Mouse (Mus musculus) G1E-ER4 (cell line): ENCODE data around the gene Cfap70. TPM values are rescaled to one million over a fixed set of nuclear protein-coding genes. Genes with fewer than 3 reads are reported as not detected.

Experiments
- GATA1 ChIP-seq: IDR thresholded peaks from one replicate; pipeline ENCODE4 v1.8.0; 2012; ENCODE audit warnings: low read length, inconsistent platforms
- polyA plus RNA-seq: library from polyadenylated mRNA; stranded (reverse); fragments of >175 nt; gene quantifications from 2 replicates; pipeline ENCODE4 v1.2.3, GENCODE M21; 2012

The Cfap70 gene
- polyA plus RNA-seq: not detected in 2 replicates

DNA sequence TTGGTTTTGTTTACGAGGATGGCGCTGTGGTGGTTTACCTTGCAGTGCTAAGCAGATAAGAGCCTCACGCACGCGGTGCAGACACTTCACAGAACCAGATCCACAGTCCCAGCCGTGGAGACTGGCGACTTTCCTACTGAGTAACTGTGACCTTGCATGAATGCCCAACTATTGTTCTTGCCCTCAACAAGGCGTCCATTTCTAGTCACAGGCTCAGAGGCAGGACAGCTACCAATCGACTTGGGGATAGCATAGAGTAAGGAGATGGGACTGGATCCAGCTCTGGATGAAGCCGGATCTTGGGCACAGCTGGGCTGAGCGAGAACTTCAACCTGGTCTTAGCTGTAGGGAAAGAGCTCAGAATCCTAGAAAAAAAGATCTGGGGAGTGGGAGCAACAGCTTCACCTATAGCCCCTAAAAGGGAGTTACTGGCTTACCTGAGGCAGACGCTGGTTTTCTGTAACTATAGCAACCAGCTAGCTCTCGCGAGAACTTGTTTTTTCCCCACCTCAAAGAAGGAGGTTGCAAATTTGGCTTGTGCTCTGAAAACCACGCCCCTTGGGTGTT lies at the start of gene Cfap70:
Gene Cfap70 (minus strand): TSS at position 462 of the 567 bp plus-strand sequence.
- TF ChIP-seq GATA1: no peak

DNA sequence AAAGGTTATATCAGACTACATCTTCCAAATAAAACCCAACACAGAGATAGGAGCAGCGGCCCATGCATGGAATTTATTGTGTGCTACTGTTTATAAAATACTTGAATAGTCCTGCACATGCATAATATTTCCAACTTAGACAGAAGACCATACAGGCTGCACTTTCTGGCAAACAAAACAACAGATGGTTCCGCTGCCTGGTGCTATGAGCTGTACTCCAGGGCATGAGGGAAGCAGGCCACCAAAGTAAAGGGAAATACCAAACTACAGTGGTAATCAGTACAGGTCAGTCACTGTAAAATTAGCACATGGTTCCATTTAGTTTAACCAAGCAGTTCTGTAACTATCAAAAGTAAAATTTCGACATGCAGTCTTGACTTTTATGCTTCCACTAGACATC lies 48.0 kb upstream of the Cfap70 start:
- TF ChIP-seq GATA1: no peak

DNA sequence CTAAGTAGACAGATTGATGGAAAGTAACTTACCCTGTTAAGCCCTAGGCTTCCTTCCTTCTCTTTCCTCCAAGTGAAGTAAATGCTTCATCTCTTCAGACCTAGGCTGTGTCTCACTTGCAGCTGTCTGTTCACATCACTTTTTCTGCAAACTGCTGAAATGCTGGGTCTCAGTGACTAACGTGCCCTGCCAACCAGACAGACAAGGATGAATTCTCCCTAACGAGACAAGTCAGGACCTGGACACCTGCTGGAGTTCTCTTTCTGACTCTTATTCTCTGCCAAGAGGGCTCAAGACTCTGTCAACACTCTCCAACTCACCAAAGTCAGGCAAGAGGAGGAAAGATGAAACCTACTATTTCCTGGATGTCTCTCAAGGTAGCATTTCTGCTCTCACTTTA lies 44.6 kb upstream of the Cfap70 start, which contains the start of gene Mss51:
Gene Mss51 (minus strand): TSS at position 299 of the 400 bp plus-strand sequence.
- no peak for TF ChIP-seq GATA1

DNA sequence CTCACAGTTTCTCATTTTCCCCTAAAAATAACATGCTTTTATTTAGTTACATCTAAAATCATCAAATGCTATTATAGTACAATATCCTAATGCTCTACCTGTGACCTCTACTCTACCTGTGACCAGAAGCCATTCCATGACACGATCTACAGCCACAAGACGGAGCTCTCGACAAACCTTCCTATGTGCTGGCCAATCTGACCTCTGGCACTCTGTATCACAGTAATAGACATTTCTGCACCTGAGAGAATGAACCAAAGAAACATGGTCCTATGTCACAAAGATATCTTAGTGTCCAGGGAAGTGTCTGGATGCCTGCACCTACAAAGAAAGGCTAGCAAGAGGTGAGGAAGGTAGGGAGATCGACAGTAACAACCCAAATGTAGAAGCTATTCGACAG lies 34.0 kb upstream of the Cfap70 start:
- no peak for TF ChIP-seq GATA1

DNA sequence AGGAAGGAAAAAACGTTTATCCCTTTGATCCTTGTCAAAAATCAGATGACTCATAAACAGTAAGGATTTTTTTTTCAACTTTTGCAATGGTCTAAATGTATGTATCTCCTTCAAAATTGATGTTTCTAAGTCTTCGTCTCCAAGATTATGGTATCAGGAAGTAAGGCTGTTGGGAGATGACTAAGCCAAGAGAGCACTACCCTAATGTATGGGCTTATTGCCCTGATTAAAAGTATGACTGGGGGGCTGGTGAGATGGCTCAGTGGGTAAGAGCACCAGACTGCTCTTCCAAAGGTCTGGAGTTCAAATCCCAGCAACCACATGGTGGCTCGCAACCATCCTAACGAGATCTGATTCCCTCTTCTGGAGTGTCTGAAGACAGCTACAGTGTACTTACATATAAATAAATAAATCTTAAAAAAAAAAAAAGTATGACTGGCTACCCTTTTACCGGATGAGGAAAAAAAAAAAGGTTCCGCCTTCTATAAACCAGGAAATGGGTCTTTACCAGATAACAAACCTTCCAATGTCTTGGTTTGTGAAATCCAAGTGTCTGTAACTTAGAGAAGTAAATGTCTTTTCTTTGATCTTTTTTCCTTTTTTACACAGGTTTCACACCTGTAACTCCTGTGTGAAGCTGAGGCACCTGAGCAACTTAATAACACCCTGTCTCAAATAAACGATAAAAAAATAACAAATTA lies 30.2 kb upstream of the Cfap70 start:
- no peak for TF ChIP-seq GATA1

DNA sequence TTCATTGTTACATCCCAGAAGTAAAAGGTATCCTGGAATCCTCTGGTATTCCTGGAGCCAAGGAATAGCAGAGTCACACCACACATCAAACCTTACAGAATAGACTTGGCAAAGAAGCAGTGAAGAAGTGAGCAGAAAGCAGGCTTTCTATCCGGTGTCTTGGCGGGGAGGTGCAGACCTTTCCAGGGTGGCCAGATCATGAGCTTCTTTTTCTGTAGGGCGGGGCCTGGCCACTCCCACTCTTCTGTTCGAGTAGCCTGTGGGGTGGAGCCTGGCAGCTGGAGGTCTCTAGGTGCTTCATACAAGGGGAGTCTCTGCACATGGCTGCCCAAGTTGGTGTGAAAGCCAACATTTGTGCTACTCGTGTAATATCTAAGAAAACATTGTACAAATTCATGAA lies 29.2 kb upstream of the Cfap70 start:
- no peak for TF ChIP-seq GATA1

DNA sequence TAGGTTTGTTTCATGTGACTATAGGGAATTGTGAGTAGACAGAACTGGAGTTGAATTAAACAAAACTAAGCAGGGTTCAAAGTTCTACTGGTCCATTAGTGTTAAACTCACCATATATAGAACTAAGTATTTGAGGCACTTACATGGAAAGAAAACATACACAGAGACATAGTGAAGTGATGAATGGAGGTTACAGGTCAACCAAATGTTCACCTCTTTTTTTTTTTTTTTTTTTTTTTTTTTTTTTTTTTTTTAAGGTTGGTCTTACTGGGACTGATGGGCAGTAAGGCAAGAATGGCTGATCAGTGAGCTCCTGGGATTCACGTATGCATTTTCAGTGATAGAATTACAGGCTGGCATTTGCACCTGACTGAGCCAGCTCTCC lies 28.2 kb upstream of the Cfap70 start:
- TF ChIP-seq GATA1: no peak

DNA sequence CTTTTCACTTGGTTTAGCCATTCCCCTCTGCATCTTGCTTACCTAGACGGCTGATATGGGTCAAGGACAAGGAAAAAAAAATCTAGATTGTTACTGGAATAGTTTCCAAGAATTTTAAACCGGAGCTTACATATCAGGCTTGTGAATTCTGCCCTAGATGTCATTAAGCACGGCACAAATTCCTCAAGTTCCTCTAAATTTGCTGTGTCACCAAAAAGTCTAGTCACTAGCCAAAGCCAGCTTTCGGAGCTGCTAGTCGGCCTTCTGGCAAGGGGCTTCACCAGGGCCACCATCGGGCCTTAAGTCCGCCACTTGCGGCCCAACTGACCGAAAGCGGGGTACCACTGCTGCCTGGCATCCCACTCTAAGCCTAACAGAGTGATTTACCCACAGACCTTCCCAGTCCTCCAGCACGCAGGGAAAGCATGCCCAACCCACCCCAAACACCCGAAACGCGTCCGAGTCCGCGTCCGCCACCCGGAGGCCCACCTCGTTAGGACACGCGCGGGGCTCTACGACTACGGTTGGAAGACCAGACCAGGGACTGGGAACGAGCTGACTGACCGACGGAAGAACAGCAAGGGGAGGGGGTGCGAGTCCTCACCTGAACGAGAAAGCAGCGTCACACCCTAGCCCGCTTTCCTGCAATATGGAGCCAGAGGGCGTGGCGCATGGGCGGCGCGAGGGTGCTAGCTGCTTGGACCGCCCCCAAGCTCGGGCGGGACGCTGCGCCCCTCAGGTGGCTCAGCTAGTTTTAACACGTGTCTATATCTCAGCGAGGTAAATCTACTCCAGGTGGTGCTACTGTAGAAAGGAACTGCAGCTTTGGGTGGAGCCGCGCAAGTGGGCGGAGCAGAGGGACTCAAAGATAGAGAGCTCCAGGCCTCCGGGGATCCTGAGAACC lies 27.5 kb upstream of the Cfap70 start, which contains the start of gene Anxa7:
Gene Anxa7 (minus strand): TSS at position 843 of the 904 bp plus-strand sequence.
- no peak for TF ChIP-seq GATA1

DNA sequence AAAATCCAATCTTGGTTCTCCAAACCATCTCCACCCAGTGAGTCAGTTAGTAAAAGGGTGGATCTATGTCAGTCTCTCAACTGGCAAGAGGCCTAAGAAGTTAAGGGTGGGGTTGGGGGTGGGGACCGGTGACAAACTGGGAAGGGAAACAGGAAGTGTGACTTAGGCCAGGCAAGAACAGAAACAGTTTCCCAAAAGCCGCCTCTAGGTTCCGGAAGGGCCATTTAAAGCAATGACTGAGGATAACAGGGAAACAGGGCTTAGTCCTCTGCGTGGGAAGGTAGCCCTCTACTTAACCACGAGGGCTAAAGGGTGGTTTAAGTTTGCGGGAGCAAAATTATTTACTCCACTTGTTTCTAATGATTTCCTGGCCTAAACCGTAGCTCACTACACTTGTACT lies 26.8 kb upstream of the Cfap70 start:
- TF ChIP-seq GATA1: no peak

DNA sequence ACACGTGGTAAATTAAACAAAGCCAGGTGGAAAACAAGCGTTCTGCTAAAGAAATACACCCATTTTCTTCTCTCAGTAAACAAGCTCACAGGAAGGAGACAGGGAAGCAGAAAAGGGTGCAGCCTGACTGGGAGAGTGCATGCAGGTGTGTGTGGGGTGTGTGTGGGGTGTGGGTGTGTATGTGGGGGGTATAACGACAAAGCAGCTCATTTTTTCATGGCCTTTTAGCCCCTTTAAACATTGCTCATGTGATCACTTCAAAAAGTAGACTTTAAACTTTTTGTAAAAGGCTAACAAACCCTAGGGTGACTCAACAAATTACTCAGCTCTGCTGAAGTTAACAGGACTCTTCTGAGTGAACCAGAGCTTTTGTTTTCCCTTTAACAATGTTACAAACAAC lies 26.4 kb upstream of the Cfap70 start:
- no peak for TF ChIP-seq GATA1

DNA sequence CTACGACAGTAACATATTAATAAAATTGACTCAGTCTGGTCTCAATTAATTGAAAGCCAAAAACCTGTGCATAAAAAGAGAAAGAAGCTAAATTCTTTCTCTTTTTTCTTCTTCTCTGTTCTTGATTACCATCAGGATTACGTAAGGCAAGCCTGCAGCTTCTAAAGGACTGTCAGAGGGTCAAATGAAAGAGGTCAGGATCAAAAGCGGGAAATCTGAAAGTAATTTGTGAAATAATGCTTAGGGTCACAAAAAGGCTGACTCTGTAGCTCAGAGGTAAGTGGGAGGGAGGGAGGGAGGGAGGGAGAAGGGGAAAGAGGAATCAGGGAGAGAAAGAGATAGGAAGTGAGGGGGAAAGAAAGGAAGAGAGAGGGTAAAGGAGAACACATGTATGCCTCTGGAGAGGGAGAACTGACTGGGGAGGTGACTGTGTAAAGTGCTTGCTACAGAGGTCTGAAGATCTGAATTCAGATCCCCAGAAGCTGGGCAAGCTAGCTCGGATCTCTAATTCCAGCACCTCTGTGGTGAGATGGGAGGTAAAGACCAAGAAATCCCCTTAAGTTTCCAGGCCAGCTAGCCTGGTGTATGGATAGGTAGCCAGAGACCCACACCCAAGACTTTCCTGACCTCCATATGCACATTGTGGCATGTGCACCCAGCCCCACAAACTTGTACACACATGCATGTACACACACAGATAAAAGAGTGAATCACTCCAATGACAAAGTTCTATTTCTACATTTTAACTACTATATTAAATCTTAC lies 25.4 kb upstream of the Cfap70 start:
- TF ChIP-seq GATA1: no peak

DNA sequence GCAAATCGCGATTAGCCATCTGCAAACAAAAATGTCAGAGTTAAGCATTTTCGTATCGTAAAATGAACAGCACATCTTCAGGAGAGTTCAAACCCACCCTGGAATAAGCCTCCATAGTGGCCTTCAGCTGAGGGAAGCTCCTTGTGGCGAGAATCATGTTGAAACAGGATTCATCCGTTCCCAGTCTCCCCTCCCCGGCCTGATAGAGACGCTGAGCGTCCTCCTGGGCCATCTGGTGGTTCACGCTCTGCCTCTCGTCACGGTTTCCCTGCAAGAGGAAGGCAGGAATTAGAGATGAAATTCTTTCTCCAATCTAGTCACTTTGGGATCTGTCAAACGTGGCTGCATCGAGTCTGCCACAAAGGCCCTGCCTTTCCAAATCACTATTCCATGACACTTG lies 8.2 kb upstream of the Cfap70 start:
- TF ChIP-seq GATA1: no peak

DNA sequence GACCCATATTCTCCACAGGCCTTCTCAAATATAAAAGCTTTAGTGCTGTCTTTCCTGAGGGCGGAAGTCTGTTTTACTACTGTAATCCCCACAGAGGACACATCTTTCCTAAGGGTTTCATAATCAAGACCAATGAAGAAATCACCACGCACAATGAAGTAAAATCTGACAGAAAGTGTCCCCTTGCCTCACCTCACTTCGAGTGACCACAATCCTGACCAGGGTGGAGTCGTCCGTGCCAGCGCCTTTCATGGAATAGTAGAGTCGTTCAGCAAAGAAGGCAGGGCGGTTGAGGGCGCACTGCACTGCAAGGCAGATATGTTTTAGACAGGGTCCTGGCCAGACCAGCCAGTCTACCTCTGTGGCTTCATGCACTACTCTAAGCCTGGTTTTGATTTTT lies 6.4 kb upstream of the Cfap70 start:
- no peak for TF ChIP-seq GATA1

DNA sequence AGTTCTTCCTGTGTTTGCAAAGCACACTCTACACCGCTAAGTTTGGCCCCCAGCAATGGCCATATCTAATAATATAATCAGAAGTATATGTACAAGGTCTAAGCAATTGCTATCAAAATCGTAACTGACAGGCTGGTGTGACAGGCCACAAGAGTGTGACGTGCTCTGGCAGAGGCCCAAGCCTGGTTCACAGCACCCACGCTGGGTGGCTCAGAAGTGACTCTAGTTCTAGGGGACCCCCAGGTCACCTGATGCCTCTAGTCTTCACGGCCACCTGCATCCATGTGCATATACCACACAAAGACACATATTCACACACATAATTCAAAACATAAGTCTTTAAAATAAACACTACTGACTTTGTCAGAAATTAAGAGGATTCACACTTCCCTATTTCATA lies 903 bp upstream of the Cfap70 start:
- TF ChIP-seq GATA1: no peak

DNA sequence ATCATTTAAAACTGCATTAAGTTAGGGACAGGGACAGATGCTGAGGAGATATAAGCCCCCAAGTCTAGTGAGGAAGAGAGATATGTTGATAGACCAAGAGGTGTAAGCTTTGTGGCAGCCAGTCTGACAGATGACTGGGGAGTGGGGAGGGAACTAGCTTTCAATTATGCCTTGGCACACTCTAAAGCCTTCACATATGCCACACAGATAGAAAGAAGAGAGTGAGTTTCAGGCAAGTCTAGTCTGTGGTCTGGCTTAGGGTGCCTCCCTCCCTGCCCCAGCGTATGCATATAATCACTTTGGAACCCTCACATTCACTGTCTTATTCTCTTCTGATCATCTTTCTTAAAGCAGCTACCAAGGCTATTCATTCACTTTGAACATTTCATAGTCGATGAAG lies 724 bp downstream of the Cfap70 start:
- no peak for TF ChIP-seq GATA1
